Mouse (Mus musculus) heart, postnatal 0 days (tissue): ENCODE data around the gene Adad1. TPM values are rescaled to one million over a fixed set of nuclear protein-coding genes. Genes with fewer than 3 reads are reported as not detected.

Experiments
- ATAC-seq: fragments of 200-750 bp; cut with Nextera tagmentation; 2 replicates; pipeline ENCODE4 v1.8.0; 2017; ENCODE audit warnings: low read depth, moderate number of reproducible peaks, moderate library complexity; ENCODE audit not compliant: insufficient read depth
- DNase-seq: peaks from one replicate; pipeline ENCODE4 v3.0.0-alpha.2; 2016; ENCODE audit warnings: low spot score
- H3K27ac ChIP-seq: fragments of 300-500 bp; sonication (generic); 2 replicates; pipeline ENCODE4 v1.5.1; 2014; ENCODE audit warnings: low read depth, mild to moderate bottlenecking
- H3K27me3 ChIP-seq: fragments of 300-500 bp; sonication (generic); 2 replicates; pipeline ENCODE4 v1.6.1; 2014; ENCODE audit warnings: low read length, mixed read lengths; ENCODE audit not compliant: control insufficient read depth, insufficient read depth
- H3K36me3 ChIP-seq: fragments of 300-500 bp; sonication (generic); replicated peaks from 2 replicates; pipeline ENCODE4 v1.6.1; 2014; ENCODE audit warnings: low read length, mixed read lengths; ENCODE audit not compliant: control insufficient read depth, insufficient read depth
- H3K4me1 ChIP-seq: fragments of 300-500 bp; sonication (generic); 2 replicates; pipeline ENCODE4 v1.6.1; 2014; ENCODE audit warnings: antibody characterized with exemption; ENCODE audit not compliant: control insufficient read depth, insufficient read depth
- H3K4me2 ChIP-seq: fragments of 300-500 bp; sonication (generic); 2 replicates; pipeline ENCODE4 v1.6.1; 2014; ENCODE audit warnings: low read depth, mild to moderate bottlenecking, low read length, moderate library complexity
- H3K4me3 ChIP-seq: fragments of 300-500 bp; sonication (generic); 2 replicates; pipeline ENCODE4 v1.5.1; 2014; ENCODE audit warnings: low read depth, low read length
- H3K9ac ChIP-seq: fragments of 300-500 bp; sonication (generic); replicated peaks from 2 replicates; pipeline ENCODE4 v1.6.1; 2014; ENCODE audit warnings: low read depth, low read length, mixed read lengths
- H3K9me3 ChIP-seq: fragments of 300-500 bp; sonication (generic); replicated peaks from 2 replicates; pipeline ENCODE4 v1.6.1; 2016; ENCODE audit warnings: low read length; ENCODE audit not compliant: control insufficient read depth
- CTCF ChIP-seq: IDR thresholded peaks from 2 replicates; pipeline ENCODE4 v1.5.1; 2016; ENCODE audit warnings: antibody characterized with exemption, control low read depth, low read depth
- EP300 ChIP-seq: IDR thresholded peaks from 2 replicates; pipeline ENCODE4 v1.6.1; 2016; ENCODE audit warnings: antibody characterized with exemption, low read depth
- WGBS: fragments of 180-500 bp; shearing (Covaris S2); extraction: QIAGEN DNeasy Blood & Tissue Kit; methylation state at CpG from one replicate; pipeline ENCODE4 v1.1.7; 2014; 5-methylcytosine and 5-hydroxymethylcytosine counted together
- polyA plus RNA-seq: library from polyadenylated mRNA; unstranded; fragments of >200 nt; fragmentation: Nextera tagmentation; extraction: Ambion mirVana; gene quantifications from 2 replicates; pipeline ENCODE4 v1.2.1, GENCODE M21; 2015
- total RNA-seq: library from RNA; depleted of rRNA; stranded (reverse); fragments of >200 nt; gene quantifications from 2 replicates; pipeline ENCODE4 v1.2.3, GENCODE M21; 2014; ENCODE audit warnings: low replicate concordance; rRNA removed

The Adad1 gene
- total RNA-seq = not detected in 2 replicates
- polyA plus RNA-seq = 0.05 and 0.08 TPM in 2 replicates

GRCm38 (mm10) chr3:37063406-37063805 is at the start of gene Adad1:
Gene Adad1, plus strand, starts transcription at chr3:37063527.
- Histone ChIP-seq H3K9me3 (peaks cover 11% of the 10 kb centered on the region), H3K36me3 (no peaks in the 10 kb centered on the region), H3K4me3 (peak within 1 kb of the TSS; percentile 23), H3K4me2 (peak within 1 kb of the TSS; percentile 47), H3K27me3 (no peaks in the 10 kb centered on the region), H3K27ac (no peak within 1 kb of the TSS), H3K9ac (no peak within 1 kb of the TSS), H3K4me1 (no peaks in the 10 kb centered on the region)
- TF ChIP-seq CTCF (no peak), EP300 (no peak)
- ATAC-seq (0 out of 2 replicates have a peak, but pooled peaks have one; percentile 17), DNase-seq (no peak)
- WGBS = 49% methylated on average over 33 of the region's 39 CpGs

- ATAC-seq (no peak), DNase-seq (no peak)
- Histone ChIP-seq H3K4me2 (no peak overlapping the region), H3K4me1 (no peaks in the 10 kb centered on the region), H3K27ac (no peak overlapping the region), H3K36me3 (peaks cover 68% of the 10 kb centered on the region), H3K27me3 (no peaks in the 10 kb centered on the region), H3K9ac (no peak overlapping the region), H3K9me3 (no peaks in the 10 kb centered on the region), H3K4me3 (no peak overlapping the region)
- WGBS = 89% methylated on average over 2 of the region's 2 CpGs
- TF ChIP-seq CTCF (no peak), EP300 (no peak)
These were observed 25.3 kb upstream of the Adad1 start for GRCm38 (mm10) chr3:37037979-37038378.

- ATAC-seq = no peak
- no peak overlapping the region for H3K4me3 ChIP-seq
- H3K4me2 ChIP-seq = no peak overlapping the region
- H3K27me3 ChIP-seq = no peaks in the 10 kb centered on the region
- no peak overlapping the region for H3K9ac ChIP-seq
- H3K27ac ChIP-seq = no peak overlapping the region
- H3K4me1 ChIP-seq = no peaks in the 10 kb centered on the region
- TF ChIP-seq CTCF (no peak), EP300 (no peak)
- H3K9me3 ChIP-seq = no peaks in the 10 kb centered on the region
- peaks cover 76% of the 10 kb centered on the region for H3K36me3 ChIP-seq
- no peak for DNase-seq
These were observed 23.5 kb upstream of the Adad1 start for GRCm38 (mm10) chr3:37039811-37040210.

- no peaks in the 10 kb centered on the region for H3K9me3 ChIP-seq
- H3K4me1 ChIP-seq = no peaks in the 10 kb centered on the region
- H3K36me3 ChIP-seq = peaks cover 40% of the 10 kb centered on the region
- WGBS = 96% methylated on average over 1 of the region's 1 CpGs
- no peaks in the 10 kb centered on the region for H3K27me3 ChIP-seq
- no peak overlapping the region for H3K9ac ChIP-seq
- H3K27ac ChIP-seq = no peak overlapping the region
- ATAC-seq (no peak), DNase-seq (no peak)
- H3K4me3 ChIP-seq = no peak overlapping the region
- TF ChIP-seq EP300 = no peak
- no peak for TF ChIP-seq CTCF
- no peak overlapping the region for H3K4me2 ChIP-seq
These were observed 11.8 kb upstream of the Adad1 start for GRCm38 (mm10) chr3:37051491-37051890.

GRCm38 (mm10) chr3:37073211-37073610 is 9.9 kb downstream of the Adad1 start:
- peaks cover 6% of the 10 kb centered on the region; the same call in 1 of the 2 replicates for H3K9me3 ChIP-seq
- no peak overlapping the region for H3K4me3 ChIP-seq

GRCm38 (mm10) chr3:37084860-37085259 is 21.5 kb downstream of the Adad1 start:
- ATAC-seq (no peak), DNase-seq (no peak)
- Histone ChIP-seq H3K4me3 (no peak overlapping the region), H3K27me3 (no peaks in the 10 kb centered on the region), H3K36me3 (no peaks in the 10 kb centered on the region), H3K9me3 (no peaks in the 10 kb centered on the region), H3K27ac (no peak overlapping the region), H3K9ac (no peak overlapping the region), H3K4me2 (no peak overlapping the region), H3K4me1 (no peaks in the 10 kb centered on the region)
- no peak for TF ChIP-seq EP300
- TF ChIP-seq CTCF = no peak
- 68% methylated on average over 4 of the region's 4 CpGs for WGBS

More at GRCm38 (mm10) chr3:37073211-37073610, 9.9 kb downstream of the Adad1 start:
- H3K36me3 ChIP-seq = no peaks in the 10 kb centered on the region
- DNase-seq = peak; percentile 36
- H3K9ac ChIP-seq = no peak overlapping the region
- H3K27ac ChIP-seq = no peak overlapping the region
- no peak overlapping the region for H3K4me2 ChIP-seq
- peak; percentile 73 for TF ChIP-seq CTCF
- TF ChIP-seq EP300 = no peak
- no peaks in the 10 kb centered on the region for H3K4me1 ChIP-seq
- no peak for ATAC-seq
- H3K27me3 ChIP-seq = no peaks in the 10 kb centered on the region
